Mouse (Mus musculus): Measurements from ENCODE around the gene Sfxn3. TPM values are rescaled to one million over a fixed set of nuclear protein-coding genes. Genes with fewer than 3 reads are reported as not detected.

Sfxn3 gene
- polyA plus RNA-seq, 2 experiments = 1.8 to 2.4 TPM

DNA sequence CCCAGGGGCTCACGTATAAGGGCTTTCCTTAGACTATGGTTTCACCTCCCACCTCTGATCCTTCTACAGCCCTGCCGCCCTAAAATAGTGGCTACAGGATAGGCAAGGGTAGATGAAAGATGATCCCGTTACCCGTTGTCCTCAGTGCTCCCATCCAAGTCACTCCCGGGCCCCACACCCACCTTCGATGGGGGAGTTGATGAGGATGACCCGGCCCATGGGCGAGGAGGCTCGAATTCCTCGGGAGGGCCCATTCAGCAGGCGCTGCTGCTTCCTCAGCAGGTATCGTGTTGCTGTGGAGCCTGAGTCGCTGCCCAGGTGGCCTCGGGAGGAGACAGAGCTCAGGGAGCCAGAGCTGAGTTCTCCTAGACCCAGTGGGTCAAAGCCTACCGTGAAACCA, 2.1 kb upstream of the Sfxn3 start:
- H3K9me3 ChIP-seq (ENCODE audit: control insufficient read depth, low read length) = no peaks in the 10 kb centered on the region
- H3K36me3 ChIP-seq (replicated peaks; ENCODE audit: control insufficient read depth, insufficient read depth, low read depth) = no peaks in the 10 kb centered on the region
- ATAC-seq (ENCODE audit: insufficient read depth) (no peak), DNase-seq (ENCODE audit: low read depth in 3 of 3, low spot score in 3 of 3) (no peak)
- H3K27me3 ChIP-seq (ENCODE audit: control insufficient read depth, insufficient read depth, low read length) = peaks cover 25% of the 10 kb centered on the region
- TF ChIP-seq EP300 (IDR thresholded peaks at IDR 0.05; ENCODE audit: low read depth) (no peak), CTCF (IDR thresholded peaks at IDR 0.05; ENCODE audit: low read depth) (no peak)
- 40% methylated on average over 15 of the region's 15 CpGs for WGBS (ENCODE audit: insufficient replicate concordance)
- H3K4me2 ChIP-seq (ENCODE audit: low read depth) = no peak overlapping the region
- H3K4me3 ChIP-seq (ENCODE audit: insufficient read depth in 1 of 2, low read depth in 2 of 2, low read length in 2 of 2) = no peak overlapping the region
- peaks cover 0 to 19% of the 10 kb centered on the region in 2 experiments; a peak in 2 of 4 replicates for H3K4me1 ChIP-seq (replicated peaks; ENCODE audit: control insufficient read depth in 2 of 2, insufficient read depth in 2 of 2, low read length in 1 of 2)
- no peak overlapping the region for H3K9ac ChIP-seq (replicated peaks)
- H3K27ac ChIP-seq = no peak overlapping the region

DNA sequence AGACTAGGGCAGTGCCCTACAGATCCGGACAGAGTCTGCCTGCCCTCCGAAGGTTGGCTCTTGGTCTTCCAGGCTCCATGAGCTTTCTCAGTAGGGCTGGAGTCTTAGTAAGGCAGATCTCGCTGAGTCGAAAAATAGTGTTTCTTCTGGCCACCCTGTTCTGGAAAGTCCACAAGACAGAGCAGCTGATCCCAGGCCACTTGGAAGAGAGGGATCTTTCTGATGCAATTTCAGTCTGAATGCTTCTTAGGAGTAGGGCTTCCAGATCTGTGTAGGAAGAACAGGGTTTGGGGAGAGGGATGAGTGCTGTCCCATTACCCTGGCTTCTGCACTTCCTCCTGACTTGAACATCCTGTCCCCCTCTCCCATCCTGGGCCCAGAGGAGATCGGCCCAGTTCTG, 1.7 kb upstream of the Sfxn3 start, which contains the start of gene Pdzd7:
Gene Pdzd7 (minus strand): TSS at position 67 of the 400 bp plus-strand sequence.
- DNase-seq (ENCODE audit: low read depth in 3 of 3, low spot score in 3 of 3) = no peak
- no peak for ATAC-seq (ENCODE audit: insufficient read depth)
- Histone ChIP-seq H3K27ac (no peak within 1 kb of the TSS), H3K4me1 (replicated peaks; ENCODE audit: control insufficient read depth in 2 of 2, insufficient read depth in 2 of 2, low read length in 1 of 2) (peaks cover 0 to 19% of the 10 kb centered on the region in 2 experiments; a peak in 2 of 4 replicates), H3K36me3 (replicated peaks; ENCODE audit: control insufficient read depth, insufficient read depth, low read depth) (no peaks in the 10 kb centered on the region), H3K4me3 (ENCODE audit: insufficient read depth in 1 of 2, low read depth in 2 of 2, low read length in 2 of 2) (peak within 1 kb of the TSS; percentile 38 to 61; a peak in 3 of 4 replicates), H3K4me2 (ENCODE audit: low read depth) (peak within 1 kb of the TSS; percentile 59), H3K27me3 (ENCODE audit: control insufficient read depth, insufficient read depth, low read length) (peaks cover 23% of the 10 kb centered on the region), H3K9me3 (ENCODE audit: control insufficient read depth, low read length) (no peaks in the 10 kb centered on the region), H3K9ac (replicated peaks) (no peak within 1 kb of the TSS)
- TF ChIP-seq EP300 (IDR thresholded peaks at IDR 0.05; ENCODE audit: low read depth) = no peak
- TF ChIP-seq CTCF (IDR thresholded peaks at IDR 0.05; ENCODE audit: low read depth) = no peak
- 56% methylated on average over 5 of the region's 5 CpGs for WGBS (ENCODE audit: insufficient replicate concordance)

DNA sequence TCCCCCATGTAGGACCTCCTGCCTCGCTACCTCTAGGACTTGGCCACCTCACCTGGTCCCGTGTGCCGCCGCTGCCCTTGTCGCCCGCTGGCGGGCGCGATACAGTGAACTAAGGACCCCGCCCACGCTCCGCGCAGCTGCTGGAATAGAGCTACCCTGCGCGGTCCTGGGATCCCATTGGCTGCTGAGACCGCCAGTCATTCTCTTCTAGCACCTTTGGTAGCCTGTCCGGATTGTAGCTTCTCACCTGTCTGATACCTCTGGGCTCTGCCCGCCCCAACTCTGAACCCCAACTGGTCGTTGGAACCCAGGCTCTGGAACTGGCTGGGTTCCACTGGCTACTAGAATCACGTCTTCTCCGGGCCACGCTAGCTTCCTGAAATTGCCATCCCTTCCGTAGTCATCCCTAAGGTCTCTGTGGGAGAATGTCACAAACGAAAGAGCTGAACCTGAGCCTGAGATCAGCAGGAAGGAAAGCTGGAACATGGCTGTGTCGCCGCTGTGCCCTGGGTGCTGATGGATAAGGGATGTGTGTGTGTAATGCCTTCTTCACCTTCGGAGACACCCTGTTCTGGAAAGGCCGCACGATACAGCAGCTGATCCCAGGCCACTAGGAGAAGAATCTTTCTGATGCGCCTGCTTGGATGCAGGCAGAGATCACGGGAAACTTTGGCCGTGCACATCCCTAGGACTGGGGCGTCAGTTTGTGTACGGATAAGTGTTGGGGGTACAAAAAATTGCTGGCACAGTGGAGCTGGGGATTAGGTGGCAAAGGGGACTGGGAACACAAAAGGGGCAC, 581 bp upstream of the Sfxn3 start:
- H3K4me1 ChIP-seq (replicated peaks; ENCODE audit: control insufficient read depth in 2 of 2, insufficient read depth in 2 of 2, low read length in 1 of 2) = peaks cover 0 to 19% of the 10 kb centered on the region in 2 experiments; a peak in 2 of 4 replicates
- 5% methylated on average over 34 of the region's 34 CpGs for WGBS (ENCODE audit: insufficient replicate concordance)
- no peaks in the 10 kb centered on the region for H3K9me3 ChIP-seq (ENCODE audit: control insufficient read depth, low read length)
- no peak overlapping the region for H3K27ac ChIP-seq
- DNase-seq (ENCODE audit: low read depth in 3 of 3, low spot score in 3 of 3) (peak in 2 of 3 experiments; percentile 30 to 66), ATAC-seq (ENCODE audit: insufficient read depth) (peak; percentile 38; the same call in 1 of the 2 replicates)
- H3K4me3 ChIP-seq (ENCODE audit: insufficient read depth in 1 of 2, low read depth in 2 of 2, low read length in 2 of 2) = peak overlapping the region; percentile 38 to 61
- H3K36me3 ChIP-seq (replicated peaks; ENCODE audit: control insufficient read depth, insufficient read depth, low read depth) = no peaks in the 10 kb centered on the region
- TF ChIP-seq EP300 (IDR thresholded peaks at IDR 0.05; ENCODE audit: low read depth) = no peak
- TF ChIP-seq CTCF (IDR thresholded peaks at IDR 0.05; ENCODE audit: low read depth) = peak; percentile 34
- H3K9ac ChIP-seq (replicated peaks) = no peak overlapping the region
- H3K4me2 ChIP-seq (ENCODE audit: low read depth) = peak overlapping the region; percentile 59
- peaks cover 23% of the 10 kb centered on the region for H3K27me3 ChIP-seq (ENCODE audit: control insufficient read depth, insufficient read depth, low read length)

DNA sequence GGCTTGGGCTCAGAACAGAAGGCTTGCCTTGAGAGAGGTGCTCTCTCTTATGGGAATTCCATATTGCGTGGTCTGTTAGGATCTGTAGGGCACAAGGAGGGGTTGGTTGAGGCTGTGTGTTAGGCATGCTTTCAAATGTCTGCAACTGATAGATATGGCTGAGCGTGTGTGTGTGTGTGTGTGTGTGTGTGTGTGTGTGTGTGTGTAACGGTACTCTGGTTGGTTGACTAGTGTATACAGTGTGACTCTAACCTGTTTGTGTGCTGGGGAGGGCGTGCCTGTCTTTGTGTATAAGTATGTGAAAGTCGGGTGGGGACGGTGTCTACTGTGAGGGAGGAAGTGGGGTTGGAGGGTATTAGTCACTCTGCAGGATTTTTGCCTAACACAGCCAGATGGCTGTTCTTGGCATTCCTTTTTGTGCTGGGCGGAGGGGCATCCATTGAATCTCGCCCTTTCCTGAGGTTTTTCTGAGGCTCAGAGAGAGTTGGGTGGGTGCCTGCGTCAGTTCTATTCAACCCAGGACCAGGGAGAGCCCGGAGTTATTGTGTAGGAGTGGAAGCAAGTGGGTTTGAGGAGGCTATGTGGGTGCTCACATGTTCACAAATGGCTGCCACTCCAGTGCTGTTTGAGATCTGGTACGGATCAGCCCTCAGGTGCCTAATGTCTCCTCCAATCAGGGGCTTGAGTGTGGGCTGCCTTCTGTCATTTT, 786 bp downstream of the Sfxn3 start:
- peak overlapping the region; percentile 49 for H3K27ac ChIP-seq
- peak overlapping the region; percentile 59 for H3K4me2 ChIP-seq (ENCODE audit: low read depth)
- 27% methylated on average over 11 of the region's 11 CpGs for WGBS (ENCODE audit: insufficient replicate concordance)
- peak overlapping the region; percentile 38 to 61 for H3K4me3 ChIP-seq (ENCODE audit: insufficient read depth in 1 of 2, low read depth in 2 of 2, low read length in 2 of 2)
- H3K4me1 ChIP-seq (replicated peaks; ENCODE audit: control insufficient read depth in 2 of 2, insufficient read depth in 2 of 2, low read length in 1 of 2) = peaks cover 0 to 19% of the 10 kb centered on the region in 2 experiments; a peak in 2 of 4 replicates
- peak overlapping the region; percentile 59 for H3K9ac ChIP-seq (replicated peaks)
- peak in 2 of 3 experiments; percentile 20 to 54 for DNase-seq (ENCODE audit: low read depth in 3 of 3, low spot score in 3 of 3)
- ATAC-seq (ENCODE audit: insufficient read depth) = peak; percentile 77
- H3K9me3 ChIP-seq (ENCODE audit: control insufficient read depth, low read length) = no peaks in the 10 kb centered on the region
- TF ChIP-seq CTCF (IDR thresholded peaks at IDR 0.05; ENCODE audit: low read depth) (no peak), EP300 (IDR thresholded peaks at IDR 0.05; ENCODE audit: low read depth) (peak; percentile 52)
- H3K36me3 ChIP-seq (replicated peaks; ENCODE audit: control insufficient read depth, insufficient read depth, low read depth) = no peaks in the 10 kb centered on the region
- peaks cover 23% of the 10 kb centered on the region for H3K27me3 ChIP-seq (ENCODE audit: control insufficient read depth, insufficient read depth, low read length)

Data from liver, embryonic 14.5 days (tissue).